Mouse (Mus musculus): ENCODE results near the gene Pfas. TPM values are rescaled to one million over a fixed set of nuclear protein-coding genes. Genes with fewer than 3 reads are reported as not detected.
"Not testable (repeated sequence)": the region's sequence is repeated elsewhere in the genome, so short reads cannot be mapped to it uniquely, and the experiment has no call there.

The Pfas gene
- polyA plus RNA-seq, 1 experiment from 2014 or later = 32.9 TPM

DNA sequence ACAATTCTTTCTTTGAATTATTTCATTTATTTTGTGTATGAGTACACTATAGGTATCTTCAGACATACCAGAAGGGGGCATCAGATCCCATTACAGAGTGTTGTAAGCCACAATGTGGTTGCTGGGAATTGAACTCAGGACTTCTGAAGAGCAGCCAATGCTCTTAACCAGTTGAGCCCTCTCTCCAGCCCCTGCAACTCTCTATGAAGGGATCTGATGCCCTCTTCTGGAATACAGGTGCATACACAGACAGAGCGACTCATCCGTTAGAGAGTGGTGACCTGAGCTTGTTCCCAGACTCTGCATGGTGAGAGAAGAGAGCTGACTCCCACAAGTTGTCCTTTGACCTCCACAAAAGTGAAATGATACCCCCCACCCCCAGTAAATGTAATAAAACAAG lies 20.5 kb upstream of the Pfas start:
- DNase-seq (ENCODE audit: low spot score) = no peak

DNA sequence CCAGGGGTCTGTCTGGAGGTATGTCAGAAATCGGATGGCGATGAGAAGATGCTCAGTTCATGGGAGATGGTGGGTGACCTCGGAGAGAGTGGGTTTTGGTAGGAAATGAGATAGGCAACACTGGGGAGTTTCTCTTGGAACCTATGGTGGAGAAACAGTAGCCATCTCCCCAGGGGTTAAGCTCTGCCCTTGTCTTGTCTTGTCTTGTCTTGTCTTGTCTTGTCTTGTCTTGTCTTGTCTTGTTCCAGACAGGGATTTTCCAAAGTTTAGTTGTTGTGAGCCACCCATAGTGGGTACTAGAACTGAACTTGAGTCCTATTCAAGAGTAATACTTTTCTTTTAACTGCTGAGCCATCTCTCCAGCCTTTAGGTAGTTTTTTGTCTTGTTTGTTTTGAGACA lies 18.3 kb upstream of the Pfas start:
- Histone ChIP-seq H3K9ac (ENCODE audit: low read length) (no peak overlapping the region), H3K4me1 (replicated peaks; ENCODE audit: control insufficient read depth, insufficient read depth, low read length) (no peaks in the 10 kb centered on the region), H3K36me3 (ENCODE audit: control insufficient read depth, insufficient read depth, low read length) (peaks cover 99% of the 10 kb centered on the region), H3K9me3 (ENCODE audit: control insufficient read depth, low read length) (no peaks in the 10 kb centered on the region), H3K4me2 (ENCODE audit: low read length) (no peak overlapping the region), H3K27ac (ENCODE audit: low read depth) (no peak overlapping the region), H3K27me3 (replicated peaks; ENCODE audit: control insufficient read depth, insufficient read depth, low read length) (no peaks in the 10 kb centered on the region), H3K4me3 (ENCODE audit: low read depth, low read length) (no peak overlapping the region)
- ATAC-seq (replicated peaks; ENCODE audit: low FRiP score, low TSS enrichment, low read depth) = no peak
- WGBS = 85% methylated on average over 3 of the region's 3 CpGs
- DNase-seq (ENCODE audit: low spot score) = no peak

More for the DNA sequence above, 20.5 kb upstream of the Pfas start:
- peaks cover 99% of the 10 kb centered on the region for H3K36me3 ChIP-seq (ENCODE audit: control insufficient read depth, insufficient read depth, low read length)
- no peak overlapping the region for H3K4me2 ChIP-seq (ENCODE audit: low read length)
- H3K4me3 ChIP-seq (ENCODE audit: low read depth, low read length) = no peak overlapping the region
- ATAC-seq (replicated peaks; ENCODE audit: low FRiP score, low TSS enrichment, low read depth) = no peak
- no peaks in the 10 kb centered on the region for H3K4me1 ChIP-seq (replicated peaks; ENCODE audit: control insufficient read depth, insufficient read depth, low read length)
- no peak overlapping the region for H3K9ac ChIP-seq (ENCODE audit: low read length)
- H3K27me3 ChIP-seq (replicated peaks; ENCODE audit: control insufficient read depth, insufficient read depth, low read length) = no peaks in the 10 kb centered on the region
- 59% methylated on average over 2 of the region's 2 CpGs for WGBS
- H3K27ac ChIP-seq (ENCODE audit: low read depth) = no peak overlapping the region
- H3K9me3 ChIP-seq (ENCODE audit: control insufficient read depth, low read length) = no peaks in the 10 kb centered on the region

DNA sequence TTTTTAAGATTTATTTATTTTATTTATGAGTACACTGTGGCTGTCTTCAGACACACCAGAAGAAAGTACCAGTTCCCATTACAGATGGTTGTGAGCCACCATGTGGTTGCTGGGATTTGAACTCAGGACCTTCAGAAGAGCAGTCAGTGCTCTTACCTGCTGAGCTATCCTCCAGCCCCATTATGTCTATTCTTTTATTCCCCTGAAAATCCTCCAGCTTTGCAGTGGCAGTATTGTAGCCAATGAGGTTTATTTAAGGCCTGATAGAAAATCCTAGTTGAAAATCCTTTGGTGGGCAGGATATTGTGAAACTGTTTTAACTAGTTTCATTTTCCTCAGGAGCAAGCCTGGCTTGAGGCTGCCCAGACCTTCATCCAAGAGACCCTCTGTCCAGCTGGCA lies 12.4 kb upstream of the Pfas start:
- Histone ChIP-seq H3K27me3 (replicated peaks; ENCODE audit: control insufficient read depth, insufficient read depth, low read length) (no peaks in the 10 kb centered on the region), H3K36me3 (ENCODE audit: control insufficient read depth, insufficient read depth, low read length) (peaks cover 48% of the 10 kb centered on the region), H3K9ac (ENCODE audit: low read length) (no peak overlapping the region), H3K4me1 (replicated peaks; ENCODE audit: control insufficient read depth, insufficient read depth, low read length) (peaks cover 7% of the 10 kb centered on the region), H3K4me3 (ENCODE audit: low read depth, low read length) (no peak overlapping the region), H3K4me2 (ENCODE audit: low read length) (no peak overlapping the region), H3K9me3 (ENCODE audit: control insufficient read depth, low read length) (no peaks in the 10 kb centered on the region), H3K27ac (ENCODE audit: low read depth) (no peak overlapping the region)
- ATAC-seq (replicated peaks; ENCODE audit: low FRiP score, low TSS enrichment, low read depth) = no peak
- no peak for DNase-seq (ENCODE audit: low spot score)

DNA sequence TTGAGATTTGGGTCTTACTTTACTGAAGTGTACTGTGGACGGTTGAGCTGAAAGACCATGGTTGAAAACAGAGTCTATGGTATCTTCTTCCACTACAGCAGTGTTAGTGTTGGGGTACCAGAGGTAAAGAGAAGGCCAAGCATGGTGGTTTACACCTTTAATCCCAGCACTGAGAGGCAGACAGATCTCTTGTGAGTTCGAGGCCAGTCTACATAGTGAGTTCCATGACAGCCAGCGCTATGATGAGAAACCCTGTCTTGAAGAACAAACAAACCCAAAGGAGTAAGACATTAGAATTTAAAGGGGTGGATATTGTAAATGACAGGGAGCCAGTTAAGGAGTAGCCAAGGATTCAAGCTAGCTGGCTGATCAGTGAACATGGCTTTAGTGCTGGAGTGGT lies 8.5 kb upstream of the Pfas start:
- Histone ChIP-seq H3K4me1 (replicated peaks; ENCODE audit: control insufficient read depth, insufficient read depth, low read length) (peaks cover 7% of the 10 kb centered on the region), H3K9ac (ENCODE audit: low read length) (peak overlapping the region; percentile 94), H3K4me2 (ENCODE audit: low read length) (peak overlapping the region; percentile 84), H3K27ac (ENCODE audit: low read depth) (peak overlapping the region; percentile 94), H3K27me3 (replicated peaks; ENCODE audit: control insufficient read depth, insufficient read depth, low read length) (no peaks in the 10 kb centered on the region), H3K4me3 (ENCODE audit: low read depth, low read length) (peak overlapping the region; percentile 82), H3K36me3 (ENCODE audit: control insufficient read depth, insufficient read depth, low read length) (peaks cover 9% of the 10 kb centered on the region), H3K9me3 (ENCODE audit: control insufficient read depth, low read length) (no peaks in the 10 kb centered on the region)
- ATAC-seq (replicated peaks; ENCODE audit: low FRiP score, low TSS enrichment, low read depth) (no peak), DNase-seq (ENCODE audit: low spot score) (no peak)
- 64% methylated on average over 3 of the region's 3 CpGs for WGBS

DNA sequence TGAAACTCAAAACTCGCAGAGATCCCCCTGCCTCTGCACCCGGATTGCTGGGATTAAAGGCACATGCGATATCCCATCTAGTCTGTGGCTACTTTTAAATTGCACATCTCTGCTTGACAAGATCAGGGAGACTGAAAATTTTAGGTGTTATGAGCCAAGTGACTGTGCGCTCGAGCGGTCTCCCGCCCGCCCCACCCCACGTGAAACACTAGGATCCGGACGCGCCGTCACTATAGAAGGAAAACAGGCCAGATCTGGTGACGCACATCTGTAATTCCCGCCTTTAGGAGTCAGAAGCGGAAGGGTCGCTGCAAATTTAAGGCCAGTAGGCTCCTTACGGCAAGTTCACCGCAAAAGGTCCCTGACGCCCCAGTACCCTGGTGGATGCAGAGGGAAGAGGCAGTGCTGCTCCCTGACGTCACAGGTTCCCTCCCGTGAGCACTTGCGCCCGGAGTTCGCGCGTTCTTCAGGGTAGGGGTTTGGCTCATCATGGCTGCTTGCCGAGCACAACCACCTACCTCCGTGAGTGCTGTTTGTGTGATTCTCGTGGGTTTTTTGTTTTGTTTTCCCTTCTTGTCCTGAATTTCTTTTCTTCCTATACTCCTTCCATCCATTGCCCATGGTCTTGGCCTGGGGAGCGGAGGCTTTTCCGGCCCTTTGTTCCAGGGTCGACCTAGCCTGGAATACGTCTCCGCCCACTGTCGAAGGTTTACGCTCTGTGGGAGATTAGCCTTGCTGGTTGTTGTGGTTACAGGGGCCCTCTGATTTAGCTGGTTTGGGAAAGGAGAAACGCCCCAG lies 7.6 kb upstream of the Pfas start, which contains the start of gene Ctc1:
TSS of gene Ctc1 (plus strand) at position 268 of the 798 bp plus-strand sequence.
- Histone ChIP-seq H3K36me3 (ENCODE audit: control insufficient read depth, insufficient read depth, low read length) (peaks cover under 1% of the 10 kb centered on the region; the same call in 1 of the 2 replicates), H3K4me1 (replicated peaks; ENCODE audit: control insufficient read depth, insufficient read depth, low read length) (peaks cover 11% of the 10 kb centered on the region), H3K27me3 (replicated peaks; ENCODE audit: control insufficient read depth, insufficient read depth, low read length) (no peaks in the 10 kb centered on the region), H3K27ac (ENCODE audit: low read depth) (peak within 1 kb of the TSS; percentile 94), H3K9me3 (ENCODE audit: control insufficient read depth, low read length) (no peaks in the 10 kb centered on the region), H3K4me2 (ENCODE audit: low read length) (peak within 1 kb of the TSS; percentile 84), H3K9ac (ENCODE audit: low read length) (peak within 1 kb of the TSS; percentile 94), H3K4me3 (ENCODE audit: low read depth, low read length) (peak within 1 kb of the TSS; percentile 82)
- peak; percentile 94 for DNase-seq (ENCODE audit: low spot score)
- 2% methylated on average over 38 of the region's 38 CpGs for WGBS
- peak; percentile 96 for ATAC-seq (replicated peaks; ENCODE audit: low FRiP score, low TSS enrichment, low read depth)

DNA sequence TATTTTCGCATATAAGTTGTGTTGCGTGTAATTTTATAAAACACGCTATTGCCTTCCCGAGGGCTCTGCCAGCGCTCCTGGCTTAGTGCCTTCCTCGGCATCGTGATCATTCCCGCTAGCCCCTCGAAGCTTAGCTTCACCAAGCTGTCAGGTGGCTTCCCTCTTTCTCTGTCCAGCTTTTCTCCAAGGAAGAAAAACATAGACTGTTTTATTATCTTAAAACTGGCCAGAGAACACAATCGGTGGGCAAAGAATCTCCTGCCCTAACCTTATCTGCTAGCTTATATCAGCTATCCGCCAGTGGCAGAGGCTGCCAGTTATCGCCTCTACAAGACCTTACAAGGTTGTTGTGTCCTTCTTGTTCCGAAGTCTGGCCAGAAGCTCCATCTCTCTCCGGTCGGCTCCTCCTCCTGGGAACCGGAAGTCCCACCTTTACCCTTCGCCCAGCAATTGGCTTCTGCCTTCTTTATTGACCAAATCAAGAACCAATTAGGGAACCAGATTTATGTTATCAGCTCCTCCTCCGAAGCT lies 3.9 kb upstream of the Pfas start:
- peaks cover 19% of the 10 kb centered on the region for H3K4me1 ChIP-seq (replicated peaks; ENCODE audit: control insufficient read depth, insufficient read depth, low read length)
- WGBS = 2% methylated on average over 18 of the region's 18 CpGs
- peak overlapping the region; percentile 65 for H3K9ac ChIP-seq (ENCODE audit: low read length)
- peak overlapping the region; percentile 92 for H3K27ac ChIP-seq (ENCODE audit: low read depth)
- no peaks in the 10 kb centered on the region for H3K9me3 ChIP-seq (ENCODE audit: control insufficient read depth, low read length)
- no peaks in the 10 kb centered on the region for H3K27me3 ChIP-seq (replicated peaks; ENCODE audit: control insufficient read depth, insufficient read depth, low read length)
- peak overlapping the region; percentile 92 for H3K4me2 ChIP-seq (ENCODE audit: low read length)
- no peaks in the 10 kb centered on the region for H3K36me3 ChIP-seq (ENCODE audit: control insufficient read depth, insufficient read depth, low read length)
- ATAC-seq (replicated peaks; ENCODE audit: low FRiP score, low TSS enrichment, low read depth) (0 out of 2 replicates have a peak, but pooled peaks have one; percentile 29), DNase-seq (ENCODE audit: low spot score) (peak; percentile 88)
- H3K4me3 ChIP-seq (ENCODE audit: low read depth, low read length) = peak overlapping the region; percentile 66

DNA sequence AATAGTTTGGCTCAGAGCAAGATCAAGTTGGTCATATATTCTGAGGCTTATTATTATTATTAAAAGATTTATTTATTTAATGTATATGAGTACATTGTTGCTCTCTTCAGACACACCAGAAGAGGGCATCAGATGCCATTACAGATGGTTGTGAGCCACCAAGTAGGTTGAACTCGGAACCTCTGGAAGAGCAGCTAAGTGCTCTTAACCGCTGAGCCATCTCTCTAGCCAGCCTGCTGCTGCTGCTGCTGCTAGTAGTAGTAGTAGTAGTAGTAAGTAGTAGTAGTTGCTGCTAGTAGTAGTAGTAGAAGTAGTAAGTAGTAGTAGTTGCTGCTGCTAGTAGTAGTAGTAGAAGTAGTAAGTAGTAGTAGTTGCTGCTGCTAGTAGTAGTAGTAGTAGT lies 3.2 kb upstream of the Pfas start:
- Histone ChIP-seq H3K9ac (ENCODE audit: low read length) (peak overlapping the region; percentile 65; the same call in 1 of the 2 replicates), H3K27ac (ENCODE audit: low read depth) (peak overlapping the region; percentile 92), H3K4me3 (ENCODE audit: low read depth, low read length) (peak overlapping the region; percentile 66), H3K4me2 (ENCODE audit: low read length) (peak overlapping the region; percentile 92), H3K4me1 (replicated peaks; ENCODE audit: control insufficient read depth, insufficient read depth, low read length) (peaks cover 13% of the 10 kb centered on the region; the same call in 1 of the 2 replicates)
- H3K27me3 ChIP-seq (replicated peaks; ENCODE audit: control insufficient read depth, insufficient read depth, low read length); ATAC-seq (replicated peaks; ENCODE audit: low FRiP score, low TSS enrichment, low read depth); DNase-seq (ENCODE audit: low spot score); H3K9me3 ChIP-seq (ENCODE audit: control insufficient read depth, low read length); H3K36me3 ChIP-seq (ENCODE audit: control insufficient read depth, insufficient read depth, low read length): not testable (repeated sequence)
- WGBS = 72% methylated on average over 2 of the region's 2 CpGs

DNA sequence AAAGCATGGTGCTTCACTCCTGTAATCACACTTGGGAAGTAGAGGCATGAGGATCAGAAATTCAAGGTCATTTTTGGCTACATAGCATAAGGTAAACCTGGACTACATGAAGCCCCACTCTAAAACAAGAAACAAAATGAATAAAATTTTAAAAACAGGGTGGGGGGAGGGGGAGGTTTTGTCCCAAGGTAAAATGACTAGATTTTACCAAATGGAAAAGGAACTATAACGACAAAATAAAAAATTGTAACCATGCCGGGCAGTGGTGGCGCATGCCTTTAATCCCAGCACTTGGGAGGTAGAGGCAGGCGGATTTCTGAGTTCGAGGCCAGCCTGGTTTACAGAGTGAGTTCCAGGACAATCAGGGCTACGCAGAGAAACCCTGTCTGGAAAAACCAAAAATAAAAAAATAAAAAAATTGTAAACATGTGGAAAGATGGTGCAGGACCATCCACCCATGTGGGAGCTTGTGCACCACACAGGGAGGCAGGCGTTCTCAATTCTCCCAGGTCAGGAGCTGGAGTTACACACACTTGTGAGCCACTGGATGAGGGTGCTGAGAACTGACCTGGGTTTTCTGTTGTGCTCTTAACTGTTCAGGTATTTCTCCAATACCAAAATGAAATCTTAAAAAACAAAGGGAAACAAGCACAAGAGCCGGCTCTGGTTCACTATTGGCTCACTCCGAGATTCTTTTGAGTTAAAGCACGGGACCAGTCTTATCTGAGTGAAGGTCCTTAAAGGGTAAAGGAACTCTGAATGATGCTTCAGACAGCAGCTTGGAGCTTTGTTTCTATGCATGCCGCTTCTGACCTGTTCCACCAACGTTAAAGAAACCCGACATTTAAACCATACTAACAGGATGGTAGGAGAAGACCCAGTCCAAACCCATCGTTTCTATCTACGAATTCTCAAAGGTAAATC lies 2.4 kb upstream of the Pfas start:
- Histone ChIP-seq H3K4me2 (ENCODE audit: low read length) (no peak overlapping the region), H3K4me3 (ENCODE audit: low read depth, low read length) (no peak overlapping the region), H3K27me3 (replicated peaks; ENCODE audit: control insufficient read depth, insufficient read depth, low read length) (no peaks in the 10 kb centered on the region), H3K4me1 (replicated peaks; ENCODE audit: control insufficient read depth, insufficient read depth, low read length) (peaks cover 13% of the 10 kb centered on the region; the same call in 1 of the 2 replicates), H3K27ac (ENCODE audit: low read depth) (no peak overlapping the region), H3K36me3 (ENCODE audit: control insufficient read depth, insufficient read depth, low read length) (no peaks in the 10 kb centered on the region), H3K9ac (ENCODE audit: low read length) (no peak overlapping the region), H3K9me3 (ENCODE audit: control insufficient read depth, low read length) (no peaks in the 10 kb centered on the region)
- 91% methylated on average over 15 of the region's 15 CpGs for WGBS
- ATAC-seq (replicated peaks; ENCODE audit: low FRiP score, low TSS enrichment, low read depth) = no peak
- DNase-seq (ENCODE audit: low spot score) = no peak

Measured in intestine, embryonic 14.5 days (tissue).